Mouse (Mus musculus): Measurements from ENCODE around the gene Bloc1s6. TPM values are rescaled to one million over a fixed set of nuclear protein-coding genes. Genes with fewer than 3 reads are reported as not detected.

Gene Bloc1s6
- polyA plus RNA-seq, 1 experiment = 29.0 TPM

DNA sequence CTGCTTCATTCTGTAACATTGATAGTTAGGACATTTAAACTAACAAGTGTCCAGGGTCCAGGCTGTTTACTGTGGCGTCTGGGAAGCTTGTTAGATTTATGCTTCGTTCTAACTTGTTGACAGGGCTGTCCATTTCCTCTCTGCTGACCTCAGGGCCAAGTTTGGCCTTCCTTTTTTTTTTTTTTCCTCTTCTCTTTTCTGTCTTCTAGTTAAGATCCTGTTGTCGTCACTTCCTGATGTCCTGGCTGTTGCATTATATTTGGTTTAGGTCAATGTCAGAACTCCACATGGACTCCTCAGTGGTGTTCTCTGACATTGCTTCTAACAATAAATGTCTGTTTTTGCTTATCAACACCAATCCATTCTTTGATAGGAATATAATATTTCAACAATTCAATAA lies 42.1 kb downstream of the Bloc1s6 start:
- H3K4me1 ChIP-seq (ENCODE audit: control insufficient read depth, insufficient read depth, low read length) = peaks cover 9% of the 10 kb centered on the region
- TF ChIP-seq POLR2A (IDR thresholded peaks at IDR 0.05; ENCODE audit: borderline replicate concordance, extremely low read depth, low read depth, low read length) (no peak), CTCF (IDR thresholded peaks at IDR 0.05; ENCODE audit: insufficient read depth, low read length) (no peak)
- DNase-seq = no peak
- 18% methylated on average over 3 of the region's 3 CpGs for WGBS
- H3K4me3 ChIP-seq (replicated peaks; ENCODE audit: extremely low read depth, low read depth, low read length) = no peak overlapping the region

DNA sequence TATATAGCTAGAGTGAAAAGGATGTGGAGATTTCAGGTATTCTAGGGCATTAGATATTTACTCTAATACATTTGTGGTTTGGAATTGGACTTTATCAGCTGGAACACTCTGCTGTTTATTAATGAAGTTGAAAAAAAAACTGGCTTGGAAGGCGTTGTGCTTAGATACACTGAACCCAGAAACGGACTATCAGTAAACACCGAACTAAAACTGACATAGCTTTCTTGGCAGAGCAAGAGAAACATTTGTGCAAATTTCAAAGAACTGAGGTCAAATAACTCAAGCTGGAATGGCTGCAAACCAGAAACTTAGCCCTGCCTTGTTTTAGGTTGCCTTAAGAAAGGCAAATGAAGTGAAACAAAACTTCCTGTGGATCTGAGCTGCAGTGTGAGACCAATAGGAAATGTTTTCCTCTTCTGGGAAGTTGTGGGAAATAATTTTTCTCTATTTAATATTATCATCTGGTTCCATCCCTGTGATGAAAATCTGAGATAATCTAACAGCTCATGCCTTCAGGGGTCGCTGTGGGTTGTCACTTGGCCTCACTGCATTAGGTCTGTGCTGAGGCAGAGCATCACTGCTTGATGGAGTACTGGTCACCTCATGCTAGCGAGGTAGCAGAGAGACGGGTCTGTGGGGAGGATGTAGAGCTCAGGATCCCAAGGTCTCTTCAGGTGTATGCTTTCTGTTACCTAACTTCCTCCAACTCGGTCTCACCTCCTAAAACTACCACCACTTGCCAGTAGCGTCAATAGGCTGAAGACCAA lies 43.5 kb downstream of the Bloc1s6 start:
- WGBS = 50% methylated on average over 8 of the region's 8 CpGs
- H3K4me3 ChIP-seq (replicated peaks; ENCODE audit: extremely low read depth, low read depth, low read length) = no peak overlapping the region
- no peak for DNase-seq

DNA sequence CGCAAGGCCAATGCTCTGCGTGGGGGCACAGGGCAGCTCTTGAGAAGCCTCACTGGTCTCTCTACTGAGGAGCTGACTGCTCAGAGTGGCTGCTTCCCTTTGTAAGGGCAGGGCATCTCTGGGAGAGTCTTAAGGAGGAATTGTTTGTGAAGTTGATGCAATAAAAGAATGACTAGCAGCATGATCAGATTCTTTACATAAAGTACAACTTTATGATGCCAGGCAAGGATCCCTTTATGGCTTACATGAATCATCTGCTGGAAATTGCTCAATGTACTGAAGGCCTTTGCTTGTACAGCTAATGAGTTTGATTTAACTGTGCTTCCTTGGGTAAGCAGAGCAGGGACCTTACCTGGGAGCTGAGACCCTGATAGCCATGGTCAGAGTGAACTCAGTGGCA lies 45.4 kb downstream of the Bloc1s6 start:
- TF ChIP-seq CTCF (IDR thresholded peaks at IDR 0.05; ENCODE audit: insufficient read depth, low read length) = no peak
- no peak for TF ChIP-seq POLR2A (IDR thresholded peaks at IDR 0.05; ENCODE audit: borderline replicate concordance, extremely low read depth, low read depth, low read length)
- no peak overlapping the region for H3K4me3 ChIP-seq (replicated peaks; ENCODE audit: extremely low read depth, low read depth, low read length)
- 77% methylated on average over 2 of the region's 2 CpGs for WGBS
- peaks cover 6% of the 10 kb centered on the region; the same call in 1 of the 2 replicates for H3K4me1 ChIP-seq (ENCODE audit: control insufficient read depth, insufficient read depth, low read length)
- DNase-seq = no peak

More for the DNA sequence above, 43.5 kb downstream of the Bloc1s6 start:
- no peak for TF ChIP-seq POLR2A (IDR thresholded peaks at IDR 0.05; ENCODE audit: borderline replicate concordance, extremely low read depth, low read depth, low read length)
- TF ChIP-seq CTCF (IDR thresholded peaks at IDR 0.05; ENCODE audit: insufficient read depth, low read length) = no peak
- H3K4me1 ChIP-seq (ENCODE audit: control insufficient read depth, insufficient read depth, low read length) = peaks cover 9% of the 10 kb centered on the region

DNA sequence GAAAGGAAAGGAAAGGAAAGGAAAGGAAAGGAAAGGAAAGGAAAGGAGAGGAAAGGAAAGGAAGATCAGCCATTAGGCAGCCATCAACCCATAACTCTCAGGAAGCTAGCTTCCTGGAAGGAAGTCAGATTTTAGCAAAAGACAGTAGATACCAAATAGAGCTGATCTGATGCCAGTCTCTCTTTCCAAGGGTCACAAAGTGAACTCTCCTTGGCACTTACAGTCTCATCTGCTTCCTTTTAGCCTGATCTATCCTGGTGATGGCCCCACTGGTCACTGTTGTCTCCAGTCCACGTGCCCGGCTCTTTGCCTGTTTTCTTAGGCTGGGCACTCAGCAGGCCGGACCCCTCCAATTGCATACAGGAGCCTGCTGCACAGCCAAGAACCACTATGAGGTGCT lies 46.4 kb downstream of the Bloc1s6 start:
- WGBS = 81% methylated on average over 3 of the region's 3 CpGs
- TF ChIP-seq POLR2A (IDR thresholded peaks at IDR 0.05; ENCODE audit: borderline replicate concordance, extremely low read depth, low read depth, low read length) = no peak
- no peak for TF ChIP-seq CTCF (IDR thresholded peaks at IDR 0.05; ENCODE audit: insufficient read depth, low read length)
- Histone ChIP-seq H3K4me3 (replicated peaks; ENCODE audit: extremely low read depth, low read depth, low read length) (no peak overlapping the region), H3K4me1 (ENCODE audit: control insufficient read depth, insufficient read depth, low read length) (peaks cover 6% of the 10 kb centered on the region; the same call in 1 of the 2 replicates)
- no peak for DNase-seq

DNA sequence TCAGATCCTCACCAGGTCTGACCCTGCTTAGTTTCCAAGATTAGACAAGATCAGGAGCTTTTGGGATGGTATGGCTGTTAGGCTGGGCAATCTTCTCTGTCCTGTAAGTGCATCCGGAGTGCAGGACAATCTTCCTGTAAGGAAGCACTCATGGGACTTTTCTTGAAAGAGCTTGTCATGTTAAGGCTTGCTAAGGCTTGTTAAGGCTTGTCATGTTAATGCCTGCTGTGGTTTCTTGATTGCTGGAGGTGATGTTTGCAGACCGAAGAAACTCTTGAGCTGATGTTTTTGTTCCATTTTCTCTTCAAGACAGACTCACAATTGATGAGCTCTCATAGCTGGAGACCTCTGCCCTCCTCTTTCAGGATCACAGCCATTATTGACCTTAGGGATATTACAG lies 47.9 kb downstream of the Bloc1s6 start:
- H3K4me1 ChIP-seq (ENCODE audit: control insufficient read depth, insufficient read depth, low read length) = peaks cover 3% of the 10 kb centered on the region; the same call in 1 of the 2 replicates
- 82% methylated on average over 2 of the region's 2 CpGs for WGBS
- DNase-seq = no peak
- no peak overlapping the region for H3K4me3 ChIP-seq (replicated peaks; ENCODE audit: extremely low read depth, low read depth, low read length)
- TF ChIP-seq POLR2A (IDR thresholded peaks at IDR 0.05; ENCODE audit: borderline replicate concordance, extremely low read depth, low read depth, low read length) = no peak

DNA sequence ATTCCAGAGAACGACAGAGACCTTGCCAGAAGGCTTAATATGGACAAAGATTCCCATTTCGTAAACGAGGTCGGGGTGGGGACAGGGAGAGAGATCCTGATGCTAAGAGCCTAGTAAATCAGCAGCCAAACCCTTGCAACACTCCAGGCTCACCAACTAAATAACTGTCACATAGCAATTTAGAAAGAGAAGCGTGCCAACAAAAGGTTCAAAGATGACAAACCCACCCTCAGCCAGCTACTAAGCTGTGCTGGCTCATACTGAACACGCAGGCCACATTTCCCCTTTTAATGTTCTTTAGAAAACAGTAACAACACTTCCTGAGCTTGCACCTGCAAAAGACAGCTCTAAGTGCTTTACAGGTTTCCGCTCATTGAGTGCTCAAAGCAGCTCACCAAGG lies 51.0 kb downstream of the Bloc1s6 start:
- Histone ChIP-seq H3K4me3 (replicated peaks; ENCODE audit: extremely low read depth, low read depth, low read length) (no peak overlapping the region), H3K4me1 (ENCODE audit: control insufficient read depth, insufficient read depth, low read length) (no peaks in the 10 kb centered on the region)
- 54% methylated on average over 7 of the region's 7 CpGs for WGBS
- TF ChIP-seq POLR2A (IDR thresholded peaks at IDR 0.05; ENCODE audit: borderline replicate concordance, extremely low read depth, low read depth, low read length) (no peak), CTCF (IDR thresholded peaks at IDR 0.05; ENCODE audit: insufficient read depth, low read length) (no peak)
- no peak for DNase-seq

DNA sequence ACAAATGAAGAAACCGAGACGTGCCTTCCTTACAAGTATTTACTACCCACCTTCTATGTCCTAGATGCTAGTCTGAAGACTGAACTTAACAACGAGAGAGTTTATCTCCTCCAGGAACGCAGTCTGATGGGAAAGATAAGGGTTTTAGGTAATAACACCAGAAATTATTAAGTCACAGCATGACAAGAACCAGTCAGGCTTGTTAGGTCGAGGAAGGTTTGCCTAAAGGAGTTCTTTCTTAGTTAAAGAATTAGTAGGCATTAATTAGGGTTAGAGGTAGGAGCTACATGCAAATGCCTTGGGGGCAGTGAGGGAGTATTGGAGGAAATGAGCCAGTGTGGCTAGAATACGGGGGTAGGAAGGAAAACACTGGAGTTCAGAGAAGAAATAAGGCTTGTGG lies 51.4 kb downstream of the Bloc1s6 start:
- no peak for DNase-seq

More for the DNA sequence above, 51.4 kb downstream of the Bloc1s6 start:
- 62% methylated on average over 6 of the region's 6 CpGs for WGBS
- no peak for TF ChIP-seq POLR2A (IDR thresholded peaks at IDR 0.05; ENCODE audit: borderline replicate concordance, extremely low read depth, low read depth, low read length)
- no peak for TF ChIP-seq CTCF (IDR thresholded peaks at IDR 0.05; ENCODE audit: insufficient read depth, low read length)
- Histone ChIP-seq H3K4me1 (ENCODE audit: control insufficient read depth, insufficient read depth, low read length) (no peaks in the 10 kb centered on the region), H3K4me3 (replicated peaks; ENCODE audit: extremely low read depth, low read depth, low read length) (no peak overlapping the region)

Other genes with a start within 250 kb of the Bloc1s6 start
- gene Gatm, start 127.2 kb upstream of the Bloc1s6 start, polyA plus RNA-seq (2012; rRNA removed) = 6.1 and 6.4 TPM in 2 replicates
- gene AA467197, start 101.5 kb upstream of the Bloc1s6 start, polyA plus RNA-seq (2012; rRNA removed) = 0.32 and 0.53 TPM in 2 replicates
- 3.4 and 5.5 TPM in 2 replicates for gene Slc30a4, start 35.8 kb upstream of the Bloc1s6 start, polyA plus RNA-seq (2012; rRNA removed)
- 34.8 and 37.3 TPM in 2 replicates for gene Sqor, start 26.7 kb downstream of the Bloc1s6 start, polyA plus RNA-seq (2012; rRNA removed)

Measured in lung, adult 2 months (tissue).